Mouse (Mus musculus) embryonic fibroblast, embryonic 13.5 days (primary cell): ENCODE data around the gene Pbld1.

ENCODE experiments used
- CTCF ChIP-seq: IDR thresholded peaks from 2 replicates; pipeline ENCODE4 v1.5.1; 2011; ENCODE audit warnings: mild to moderate bottlenecking, control low read depth, low read length, moderate library complexity, borderline replicate concordance; ENCODE audit not compliant: insufficient read depth
- POLR2A ChIP-seq: IDR thresholded peaks from 2 replicates; pipeline ENCODE4 v1.6.1; 2011; ENCODE audit warnings: low read depth, mild to moderate bottlenecking, control low read depth, low read length, moderate library complexity

DNA sequence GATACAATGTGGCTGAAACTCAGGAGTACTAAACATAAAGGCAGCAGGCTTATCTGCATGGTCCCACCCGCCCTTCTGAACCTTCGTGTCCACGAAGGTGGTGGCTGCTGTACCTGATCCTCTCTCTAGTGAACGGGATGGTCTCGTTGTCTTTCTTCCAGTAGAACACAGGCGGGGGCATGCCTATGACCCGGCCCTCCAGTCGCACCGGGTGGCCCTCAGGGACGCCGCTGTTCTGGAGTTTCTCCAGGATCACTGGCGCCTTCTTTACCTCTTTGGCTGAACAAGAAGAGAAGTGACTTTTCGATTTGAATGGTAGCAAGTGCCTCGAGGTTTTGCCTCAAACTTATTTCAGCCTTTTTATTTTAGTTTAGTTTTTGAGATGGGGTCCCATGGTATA is 60.0 kb downstream of the Pbld1 start:
- TF ChIP-seq POLR2A, result no peak
- TF ChIP-seq CTCF, result no peak
